Mouse (Mus musculus) gastrocnemius, postnatal 36 days (tissue): Measurements from ENCODE around the gene Slc2a13. TPM values are rescaled to one million over a fixed set of nuclear protein-coding genes. Genes with fewer than 3 reads are reported as not detected.

Experiments used
- DNase-seq, 2 experiments: peaks; one replicate each; pipeline ENCODE4 v3.0.0; 2022
- intact Hi-C: fragments of 180-260 bp; cut with DNase I; formaldehyde crosslinking; loops from one replicate; pipeline ENCODE4 v1.15.1; 2025
- long read RNA-seq, 2 experiments: library from polyadenylated mRNA; stranded (forward); transcript quantifications; one replicate each; pipeline ENCODE4 v2.0.0; 2021
- total RNA-seq, 2 experiments: library from RNA; stranded (reverse); gene quantifications; 2 replicates each; pipeline ENCODE4 v1.2.3; 2021

Slc2a13 gene
- total RNA-seq: 1 to 10 TPM in 1 of 2 experiments, under 1 TPM in 1; 0.91 to 1.3 TPM
- long read RNA-seq, experiment 1, full-length matches to known transcripts: 1 of 1 reads
- long read RNA-seq, experiment 1, partial matches to known transcripts: 0 of 1 reads
- long read RNA-seq, experiment 1, other reads (novel, unspliced or antisense): 0 of 1 reads
- long read RNA-seq, experiment 2: 0 reads

DNA sequence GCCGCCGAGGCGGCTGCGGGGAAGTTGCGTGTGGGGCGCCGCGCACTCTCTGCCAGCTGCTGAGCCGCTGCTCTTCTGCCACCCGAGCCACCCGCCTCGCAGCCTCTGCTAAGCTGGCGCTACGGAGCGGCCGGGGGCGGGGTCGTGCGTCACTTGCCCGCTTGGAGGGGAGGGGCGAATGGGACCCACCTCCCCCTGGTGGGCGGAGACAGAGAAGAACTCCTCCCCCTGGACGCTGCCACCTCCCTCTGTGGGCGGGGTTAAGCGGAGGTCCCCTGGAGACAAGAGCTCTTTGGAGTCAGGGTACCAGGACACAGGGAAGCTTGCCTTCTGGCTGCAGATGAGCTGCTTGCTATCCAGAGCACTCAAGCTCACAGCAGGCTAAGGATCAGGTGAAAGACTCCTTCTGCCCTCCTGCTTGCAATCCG is at the start of gene Slc2a13:
Slc2a13 (minus strand) TSS at position 151 of the 428 bp plus-strand sequence.
- peak; percentile 75 to 81 for DNase-seq
- intact Hi-C loops: loop anchor here (5.0 kb wide), 1 partner anchor 271 kb away; no protein-coding TSS in a partner anchor

DNA sequence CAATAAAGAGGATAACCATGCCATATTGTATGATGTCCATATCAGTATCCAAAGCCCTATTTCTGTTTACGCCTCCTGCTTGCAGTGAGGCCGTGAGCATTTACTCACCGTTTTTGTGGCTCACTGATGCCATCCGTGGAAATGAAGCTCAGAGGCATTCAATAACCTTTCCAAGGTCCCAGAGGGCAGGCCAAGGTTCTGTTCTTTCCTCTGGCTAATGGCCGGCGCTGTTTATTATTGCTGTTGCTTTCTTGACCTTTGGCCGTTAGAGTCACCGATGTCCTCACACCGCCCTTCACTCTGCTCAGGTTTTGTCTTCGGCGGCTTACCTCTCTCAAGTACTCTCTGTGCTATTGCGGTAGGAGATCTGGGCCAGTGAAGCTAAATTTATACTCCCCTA is 43.0 kb upstream of the Slc2a13 start:
- intact Hi-C loops: no loop called here
- no peak for DNase-seq

DNA sequence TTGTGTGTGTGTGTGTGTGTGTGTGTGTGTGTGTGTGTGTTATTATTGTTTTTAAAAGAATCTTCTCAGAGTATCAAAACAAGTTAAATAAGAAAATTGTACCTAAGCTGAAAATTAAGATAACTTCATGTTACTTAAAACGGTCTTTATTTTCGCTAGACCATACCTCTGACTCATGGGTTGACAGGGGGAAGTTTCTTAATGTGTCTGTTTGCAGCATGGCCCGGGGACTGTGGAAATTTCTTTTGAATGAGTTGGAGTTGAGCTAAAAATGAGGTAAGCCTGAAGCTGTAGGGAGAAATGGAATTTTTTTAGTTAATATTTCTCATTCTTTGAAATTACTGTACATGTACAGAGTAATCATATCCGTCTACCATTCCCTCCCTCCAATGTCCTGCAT is 42.5 kb upstream of the Slc2a13 start:
- no peak for DNase-seq
- intact Hi-C loops: no loop called here

DNA sequence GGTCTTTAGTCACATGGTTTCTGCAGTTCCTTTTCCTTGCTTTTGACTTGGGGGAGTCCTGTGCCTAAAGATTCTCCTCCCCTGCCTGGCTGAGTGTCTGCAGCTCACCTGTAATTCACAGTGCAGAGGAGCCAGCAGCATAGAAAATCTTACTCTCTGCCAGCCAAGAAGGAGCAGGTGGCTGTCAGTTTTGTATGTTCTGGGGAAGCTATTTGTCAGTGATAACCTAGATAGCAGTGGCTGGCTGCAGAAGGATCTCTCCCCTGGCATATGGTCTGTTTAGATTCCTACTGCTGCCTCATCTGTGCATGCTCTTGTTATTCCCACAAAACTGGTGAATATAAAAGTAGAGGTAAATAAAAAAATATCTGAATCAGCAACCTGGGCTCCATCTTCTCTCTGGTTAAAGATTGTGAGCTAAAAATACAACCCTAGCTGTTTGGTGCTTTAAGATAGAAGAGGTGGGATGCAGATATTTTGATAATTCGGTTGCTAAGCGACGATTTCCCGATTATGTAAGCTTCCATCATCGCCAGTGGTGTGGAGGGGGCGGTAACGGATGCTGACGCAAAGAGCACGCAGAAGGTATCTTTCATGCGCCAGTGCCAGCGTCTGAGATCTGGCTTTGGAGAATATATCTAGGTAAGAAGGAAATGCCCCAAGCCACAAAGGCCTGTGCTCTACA is 41.1 kb upstream of the Slc2a13 start:
- intact Hi-C loops: no loop called here
- DNase-seq: no peak

DNA sequence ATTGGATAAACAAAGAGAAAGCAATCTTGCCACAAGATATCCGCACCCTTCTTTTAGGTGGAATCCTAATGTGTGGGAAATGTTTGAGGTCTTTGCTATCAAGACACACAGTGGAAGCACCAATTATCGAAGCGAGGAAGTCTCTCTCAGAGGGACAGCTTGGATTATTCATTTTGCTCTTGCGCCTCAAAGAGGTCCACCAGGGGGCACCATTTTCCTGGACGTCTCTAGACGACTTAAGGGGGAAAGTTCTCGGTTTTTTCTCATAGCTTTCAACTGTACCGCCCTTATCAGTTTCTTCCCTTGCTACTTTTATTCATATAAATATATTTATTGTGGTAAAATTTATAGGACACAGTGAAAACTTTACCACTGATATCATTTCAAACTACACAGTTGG is 36.7 kb upstream of the Slc2a13 start:
- intact Hi-C loops: loop anchor here (2.0 kb wide), 1 partner anchor 145 kb away; no protein-coding TSS in a partner anchor
- peak; percentile 25 to 58 for DNase-seq

DNA sequence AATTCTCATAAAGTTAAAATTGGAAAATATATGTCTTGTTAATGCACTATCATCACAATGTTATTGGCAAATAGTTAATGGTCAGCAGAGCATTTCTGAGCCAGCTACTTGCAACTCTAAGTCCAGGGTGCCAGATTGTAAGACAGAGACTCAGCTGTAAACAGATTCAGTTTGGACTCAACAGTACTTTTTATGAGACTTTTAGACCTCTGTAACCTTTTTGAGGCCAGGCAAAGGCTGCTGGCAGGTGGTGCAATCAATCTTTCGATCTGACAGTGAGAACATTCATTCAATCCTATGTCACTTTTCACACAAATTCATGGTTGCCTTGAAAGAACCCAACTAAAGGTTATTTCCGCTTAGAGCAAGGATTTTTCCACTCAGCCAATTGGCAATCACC is 35.8 kb upstream of the Slc2a13 start:
- intact Hi-C loops: loop anchor here (2.0 kb wide), 1 partner anchor 146 kb away; no protein-coding TSS in a partner anchor
- no peak for DNase-seq

DNA sequence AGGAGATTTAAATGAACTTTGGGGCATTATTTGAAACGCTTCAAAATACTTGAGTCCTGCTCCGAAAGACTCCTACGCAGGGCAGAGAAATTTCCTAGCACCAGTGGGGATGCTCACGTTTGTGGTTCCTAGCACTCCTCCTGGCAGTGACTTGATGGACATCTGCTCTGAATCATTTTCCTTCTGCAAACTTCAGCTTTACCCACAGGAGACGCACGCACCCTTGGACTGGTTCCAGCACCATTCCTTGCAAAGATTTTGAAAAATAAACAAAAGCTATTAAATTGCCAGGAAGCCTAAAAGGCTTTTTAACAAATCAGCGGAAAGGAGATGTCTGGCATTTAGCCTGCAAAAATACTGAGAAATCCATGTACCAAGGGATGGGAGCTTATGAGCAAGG is 28.1 kb upstream of the Slc2a13 start:
- DNase-seq: no peak
- intact Hi-C loops: no loop called here

DNA sequence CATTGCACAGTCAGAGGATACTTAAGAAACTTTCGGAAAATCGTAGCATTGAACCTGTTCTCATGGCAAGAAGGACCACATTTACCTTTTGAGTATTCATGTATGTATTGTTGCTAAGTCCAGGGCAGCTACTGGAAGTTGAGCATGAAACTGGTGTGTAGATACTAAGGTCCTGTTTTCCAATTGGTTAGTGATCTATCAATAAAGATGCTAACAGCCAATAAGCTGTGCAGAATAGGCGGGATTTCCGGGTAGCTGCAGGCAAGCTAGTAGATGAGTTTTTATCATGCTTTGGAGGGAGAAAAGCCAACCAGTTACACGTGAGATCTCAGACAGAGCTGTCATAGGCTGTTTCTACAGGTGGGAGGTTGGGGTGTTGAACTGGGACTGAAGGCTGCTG is 24.2 kb upstream of the Slc2a13 start:
- intact Hi-C loops: no loop called here
- no peak for DNase-seq

DNA sequence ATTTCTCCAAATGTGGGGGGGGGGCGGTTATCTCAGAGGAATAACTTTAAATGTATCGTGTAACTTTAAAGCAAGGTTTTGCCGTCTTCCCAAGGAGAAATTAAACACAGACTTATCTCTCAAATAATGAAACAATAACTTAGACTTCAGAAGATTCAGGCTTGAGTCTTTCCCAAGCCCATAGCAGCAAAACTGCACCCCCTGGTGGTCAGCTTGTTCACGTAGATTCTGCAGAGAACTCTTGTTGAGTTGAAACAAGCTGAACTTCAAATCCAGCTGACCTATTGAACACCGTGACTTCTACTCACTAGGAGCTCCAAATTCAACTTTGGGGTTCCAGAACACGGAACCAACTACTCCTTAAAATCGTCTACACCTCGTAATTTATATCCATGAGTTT is 1.4 kb upstream of the Slc2a13 start:
- intact Hi-C loops: loop anchor here (2.0 to 5.0 kb wide), 2 partner anchors 96 to 272 kb away; no protein-coding TSS in a partner anchor

DNA sequence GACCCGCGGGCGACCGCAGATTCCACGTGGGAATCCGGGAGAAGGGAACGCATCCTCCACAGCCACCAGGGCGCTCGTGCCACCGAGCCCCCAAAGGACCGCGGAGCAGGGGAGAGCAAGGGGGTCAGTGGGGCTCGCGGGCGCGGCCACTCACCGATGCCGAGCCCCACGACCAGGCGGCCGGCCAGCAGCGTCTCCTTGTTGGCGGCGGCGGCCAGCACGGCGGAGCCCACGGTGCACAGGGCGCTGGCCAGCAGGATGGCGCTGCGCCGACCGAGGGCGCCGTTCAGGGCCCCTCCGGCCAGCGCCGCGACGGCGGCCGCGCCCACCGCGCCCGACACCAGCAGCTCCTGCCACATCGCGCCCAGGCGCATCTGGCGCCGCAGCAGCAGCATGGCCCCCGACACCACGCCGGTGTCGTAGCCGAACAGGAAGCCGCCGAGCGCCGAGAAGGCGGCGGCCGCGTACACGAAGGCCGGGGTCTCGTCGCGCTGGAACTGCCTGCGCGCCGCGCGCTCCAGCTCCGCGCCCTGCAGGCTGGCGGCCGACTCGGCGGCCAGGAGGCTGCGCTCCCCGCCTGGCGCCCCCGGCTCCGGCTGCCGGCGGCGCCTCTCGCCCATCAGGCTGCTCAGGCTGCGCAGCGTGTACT is 516 bp downstream of the Slc2a13 start:
- DNase-seq: peak in 1 of 2 experiments; percentile 13
- intact Hi-C loops: loop anchor here (5.0 kb wide), 1 partner anchor 270 kb away; no protein-coding TSS in a partner anchor

More for the DNA sequence above, 1.4 kb upstream of the Slc2a13 start:
- DNase-seq: peak; percentile 63 to 82

DNA sequence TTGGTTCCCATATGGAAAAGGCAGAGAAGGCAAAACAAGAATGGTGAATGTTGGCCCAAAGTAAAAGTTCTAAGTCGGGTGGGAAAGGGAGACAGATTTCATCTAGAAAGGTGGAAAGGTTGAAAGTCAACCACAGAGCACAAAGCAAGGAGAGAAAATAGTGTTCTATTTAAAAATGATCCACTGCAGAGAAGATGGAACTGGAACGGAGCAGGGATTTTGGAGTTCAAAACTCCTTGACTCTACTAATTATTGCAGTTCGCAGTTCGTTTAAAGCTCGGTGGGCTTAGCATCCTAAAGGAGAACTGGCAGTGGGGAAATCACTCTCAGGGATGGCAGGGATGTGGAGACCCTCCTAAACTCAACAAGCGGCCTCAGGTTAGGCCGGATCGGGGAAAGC is 1.1 kb downstream of the Slc2a13 start:
- intact Hi-C loops: loop anchor here (5.0 kb wide), 1 partner anchor 270 kb away; no protein-coding TSS in a partner anchor
- no peak for DNase-seq

DNA sequence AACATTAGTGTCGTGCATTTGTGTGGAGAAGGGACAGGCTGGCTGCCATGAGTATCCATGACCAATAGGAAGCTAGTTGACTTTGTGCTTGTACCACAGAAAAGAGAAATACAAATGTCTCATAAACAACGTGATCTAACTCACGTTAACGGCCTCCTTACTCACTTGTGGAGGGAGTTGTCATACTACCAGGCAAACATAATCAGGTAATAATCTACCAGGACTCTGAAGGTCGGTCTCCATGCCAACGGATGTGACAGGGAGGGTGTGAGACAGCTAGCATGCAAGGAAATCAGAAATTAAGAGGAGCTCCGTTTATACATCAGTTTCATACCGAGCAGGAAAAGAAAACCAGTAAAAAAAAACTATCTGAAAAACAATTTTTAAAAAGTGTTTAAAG is 6.3 kb downstream of the Slc2a13 start:
- intact Hi-C loops: no loop called here

DNA sequence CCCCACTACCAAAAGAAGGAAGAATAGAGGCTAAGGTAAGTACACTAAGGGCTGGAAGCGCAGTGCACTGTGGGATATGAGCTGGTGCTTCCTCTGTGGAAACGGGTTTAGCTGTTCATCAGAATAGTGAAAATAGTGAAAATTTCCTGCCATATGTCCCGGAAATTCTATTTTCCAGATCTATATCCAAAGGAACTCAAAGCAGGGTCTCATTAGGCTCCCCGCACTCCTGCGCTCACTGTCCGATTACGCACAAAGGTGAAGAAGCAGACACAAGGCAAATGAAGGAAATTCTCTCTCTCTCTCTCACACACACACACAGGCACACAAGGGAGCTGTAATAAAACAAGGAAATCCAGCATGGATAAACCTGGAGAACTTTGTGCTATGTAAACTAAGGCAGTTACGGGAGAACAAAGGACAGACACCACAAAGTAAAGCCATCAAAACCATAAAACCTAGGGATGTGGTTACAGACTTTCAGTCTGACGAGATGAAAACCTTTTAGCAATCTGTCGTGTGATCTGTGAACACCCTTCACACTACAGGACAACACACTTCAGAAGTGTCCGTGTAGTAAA is 7.9 kb downstream of the Slc2a13 start:
- intact Hi-C loops: no loop called here
- DNase-seq: no peak

More for the DNA sequence above, 6.3 kb downstream of the Slc2a13 start:
- DNase-seq: no peak

DNA sequence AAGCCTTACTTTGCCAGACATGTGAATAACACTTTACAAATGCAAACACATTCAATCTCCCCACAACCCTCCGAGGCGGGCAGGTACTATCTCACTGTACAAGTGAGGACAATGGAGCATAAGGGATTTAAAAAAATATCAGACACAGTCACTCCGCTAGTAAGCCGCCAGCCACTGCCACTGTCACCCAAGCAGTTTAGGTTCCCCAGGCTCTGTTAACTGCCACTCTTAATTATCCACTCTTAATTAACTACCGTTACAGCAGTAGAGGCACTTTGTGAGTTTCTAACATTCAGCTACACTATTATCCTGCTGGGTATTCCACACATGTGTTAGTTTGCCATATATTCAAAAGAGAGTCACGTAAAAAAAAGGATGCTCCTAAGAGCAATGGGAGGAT is 11.3 kb downstream of the Slc2a13 start:
- intact Hi-C loops: no loop called here
- no peak for DNase-seq

DNA sequence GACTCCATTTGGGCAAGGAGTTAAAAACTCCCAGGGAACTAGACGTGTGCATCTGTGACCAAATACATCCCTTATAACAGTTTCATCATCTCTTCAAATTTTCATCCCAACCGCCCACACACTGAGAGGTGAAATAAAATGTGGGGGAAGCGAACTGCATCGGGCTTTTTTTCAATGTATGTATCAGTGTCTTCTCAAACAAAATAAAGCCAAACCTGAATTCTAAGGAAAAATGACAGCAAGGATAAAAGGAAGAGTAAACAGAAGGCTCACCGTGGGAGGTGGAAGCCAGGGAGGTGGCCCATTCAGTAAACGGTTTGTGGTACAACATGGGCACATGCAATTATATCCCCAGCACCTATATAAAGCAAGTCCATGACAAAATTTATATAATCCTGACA is 17.7 kb downstream of the Slc2a13 start:
- intact Hi-C loops: no loop called here
- no peak for DNase-seq

DNA sequence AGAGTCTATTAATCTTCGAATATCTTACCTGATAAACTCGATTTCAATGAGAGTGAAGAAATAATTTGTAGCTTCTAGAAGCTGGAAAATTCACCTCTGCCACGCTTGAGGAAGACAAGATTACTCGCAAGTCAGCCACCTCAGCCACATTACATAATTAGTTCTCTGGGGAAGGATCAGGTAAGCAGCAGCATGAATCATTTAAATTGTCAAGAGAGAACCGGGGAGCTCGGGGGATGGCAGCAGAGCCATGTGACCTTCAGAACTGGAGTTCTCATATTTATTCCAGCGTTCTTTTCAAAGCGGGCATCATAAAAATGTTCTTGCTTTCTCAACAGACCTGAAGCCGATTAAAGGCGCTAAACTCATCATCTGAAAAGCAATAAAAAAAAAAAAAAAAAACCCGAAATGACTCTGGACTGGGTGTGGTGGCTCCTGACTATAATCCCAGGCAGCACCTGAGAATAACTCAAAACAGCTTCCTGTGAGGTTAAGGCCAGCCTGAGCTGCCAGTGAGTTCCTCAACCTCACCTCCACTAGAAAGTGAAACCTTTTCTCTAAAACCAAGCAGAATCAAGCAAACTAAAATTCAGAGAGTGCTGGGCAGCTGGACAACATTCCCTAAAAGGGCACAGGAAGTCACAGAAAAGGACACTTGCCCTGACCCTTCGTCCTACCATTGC is 24.3 kb downstream of the Slc2a13 start:
- intact Hi-C loops: no loop called here
- no peak for DNase-seq

DNA sequence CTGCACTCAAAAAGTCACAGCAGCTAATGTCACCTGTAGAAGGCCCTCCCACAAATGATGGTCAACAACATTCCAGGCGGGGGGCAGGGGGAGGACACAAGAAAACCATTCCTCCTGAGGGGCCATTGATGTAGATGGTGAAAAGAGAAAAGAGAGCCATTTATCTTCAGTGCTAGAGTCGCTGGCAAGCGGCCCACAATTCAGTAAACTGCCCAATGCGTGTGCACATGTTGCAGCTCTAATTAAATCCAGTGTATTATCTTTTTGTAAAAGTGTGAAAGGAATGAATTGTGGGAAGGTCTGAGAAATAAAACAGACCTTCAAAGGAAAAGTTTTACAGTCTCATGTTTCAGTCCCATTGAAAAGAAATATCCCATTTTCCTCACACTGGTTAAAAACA is 28.5 kb downstream of the Slc2a13 start:
- no peak for DNase-seq
- intact Hi-C loops: no loop called here

DNA sequence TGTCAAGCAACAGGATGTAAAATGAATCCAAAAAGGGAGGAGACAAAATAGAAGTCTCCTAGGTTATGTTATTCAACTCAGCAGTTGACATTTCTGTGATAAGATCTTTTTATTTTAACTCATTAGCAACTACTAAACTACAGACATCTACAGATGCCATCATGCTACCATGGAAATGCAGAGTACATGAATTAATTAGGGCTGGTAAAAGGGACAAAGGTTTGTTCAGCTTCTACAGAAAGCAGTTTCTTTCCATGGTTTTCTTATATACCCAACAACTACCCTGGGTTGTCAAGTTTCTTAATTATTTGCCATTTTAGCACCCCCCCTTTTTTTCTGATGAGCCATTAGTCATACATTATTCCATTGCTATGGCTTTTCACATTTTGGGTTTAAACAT is 34.6 kb downstream of the Slc2a13 start:
- intact Hi-C loops: no loop called here
- no peak for DNase-seq

DNA sequence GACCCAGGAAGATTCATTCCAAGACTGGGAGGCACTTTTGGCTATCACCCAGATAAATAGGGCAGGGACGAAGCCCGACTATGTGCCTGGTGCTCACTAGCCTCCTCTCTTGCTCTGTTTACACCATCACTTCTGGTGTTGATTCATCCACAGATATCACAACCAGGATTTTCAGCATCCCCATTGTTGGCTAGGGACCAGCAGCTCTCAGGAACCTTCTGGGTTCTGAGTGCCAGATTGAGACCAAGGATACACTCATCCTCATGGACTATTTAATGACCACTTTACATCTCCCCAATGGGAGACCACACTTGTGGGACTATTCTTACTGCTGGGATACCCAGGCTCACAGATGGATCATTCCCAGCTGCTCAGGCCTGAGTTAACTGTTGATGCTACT is 46.2 kb downstream of the Slc2a13 start:
- no peak for DNase-seq
- intact Hi-C loops: no loop called here

DNA sequence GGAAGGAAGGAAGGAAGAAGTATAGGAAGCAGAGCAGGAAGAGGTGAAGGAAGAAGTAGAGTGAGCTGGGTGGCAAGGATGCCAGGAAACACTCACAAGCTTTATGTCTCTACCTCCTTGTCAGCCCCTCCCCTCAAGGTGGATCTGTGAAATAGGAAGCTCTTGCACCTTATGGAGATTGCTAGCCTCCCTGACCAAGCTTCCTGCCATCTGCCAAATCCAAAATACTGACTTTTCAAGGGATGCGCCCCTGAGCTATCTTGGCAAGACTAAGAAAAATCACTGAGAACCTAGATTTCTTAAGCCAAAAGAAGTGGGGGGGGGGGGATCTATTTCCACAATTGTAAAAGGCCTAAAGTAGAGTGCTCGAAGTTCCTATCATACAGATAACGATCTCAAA is 46.9 kb downstream of the Slc2a13 start:
- DNase-seq: no peak
- intact Hi-C loops: no loop called here

DNA sequence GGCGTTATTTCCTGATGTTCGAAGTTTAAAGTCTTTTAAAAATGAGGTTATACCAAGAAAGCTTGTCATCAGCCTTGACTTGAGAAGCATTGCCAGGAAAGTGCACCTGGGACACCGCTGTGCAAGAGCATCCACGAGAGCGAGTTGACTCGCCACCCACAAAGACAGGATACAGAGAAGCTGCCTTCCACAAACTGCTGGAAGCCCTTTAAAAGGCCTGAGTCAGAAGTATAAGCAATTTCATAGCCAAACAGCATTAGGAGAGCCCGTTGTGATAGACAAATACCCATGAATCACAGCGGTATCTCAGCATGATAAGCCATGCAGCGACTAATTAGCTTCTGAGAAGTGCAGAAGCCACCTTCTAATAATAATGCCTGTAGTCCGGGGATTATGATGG is 48.6 kb downstream of the Slc2a13 start:
- no peak for DNase-seq
- intact Hi-C loops: no loop called here
